ENCODE assay signal across 8 mouse cellular contexts in the genomic region with DNA sequence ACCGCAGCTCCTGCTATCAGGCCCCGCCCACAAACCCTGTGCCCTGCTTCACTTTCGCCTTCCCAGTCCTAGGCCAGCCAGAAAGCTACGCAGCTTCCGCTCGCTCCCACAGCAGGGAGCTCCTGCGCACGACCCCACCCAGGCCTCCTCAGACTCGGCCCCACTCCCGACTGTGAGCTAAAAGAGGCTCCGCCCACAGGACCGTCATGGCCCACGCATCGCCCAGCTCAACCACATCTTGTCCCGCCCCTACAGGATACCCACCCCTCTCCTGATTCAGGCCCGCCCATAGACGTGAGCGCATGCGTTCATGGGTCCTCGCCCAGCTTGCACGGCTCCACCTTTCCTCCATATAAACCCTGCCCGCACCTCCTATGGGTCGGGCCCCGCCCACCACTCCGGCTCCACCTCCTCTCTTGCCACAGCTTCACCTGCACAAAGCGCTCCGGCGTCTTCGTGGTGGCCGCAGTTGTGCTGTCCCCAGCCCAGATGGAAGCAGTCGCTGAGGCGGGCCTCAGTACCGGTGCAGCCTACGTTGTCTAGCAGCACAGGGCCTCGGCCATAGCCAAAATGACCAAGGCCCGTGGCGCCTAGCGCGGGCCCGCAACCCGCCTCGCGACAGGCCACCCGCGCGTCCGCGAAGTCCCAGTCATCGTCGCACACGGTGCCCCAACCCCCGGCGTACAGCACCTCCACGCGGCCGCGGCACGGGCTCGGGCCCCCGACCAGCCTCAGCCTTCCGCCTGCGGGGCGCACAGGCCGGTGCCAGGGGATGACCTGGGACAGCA. TPM values are rescaled to one million over a fixed set of nuclear protein-coding genes. Genes with fewer than 3 reads are reported as not detected.
DNase-seq lines count a peak whose midpoint lies in the region; ATAC-seq and TF ChIP-seq lines count a peak whose summit lies in the region.

No protein-coding gene starts in this region.

- peaks cover 68% of the 10 kb centered on the region for H3K4me1 ChIP-seq in erythroblast, embryonic 14.5 days (ENCODE audit: control insufficient read depth)
- peaks cover 12% of the 10 kb centered on the region; the same call in 1 of the 2 replicates for H3K4me1 ChIP-seq in heart, embryonic 11.5 days (ENCODE audit: control insufficient read depth, insufficient read depth, low read length)
- peaks cover 26% of the 10 kb centered on the region for H3K4me1 ChIP-seq in kidney, embryonic 16.5 days (ENCODE audit: insufficient read depth, low read length)
- H3K4me1 ChIP-seq in liver, adult 2 months (ENCODE audit: control insufficient read depth, insufficient read depth, low read length), result peaks cover 12% of the 10 kb centered on the region

- peak overlapping the region; percentile 98 for H3K4me2 ChIP-seq in heart, embryonic 11.5 days
- H3K4me2 ChIP-seq in kidney, embryonic 16.5 days (replicated peaks; ENCODE audit: low read depth, low read length), result peak overlapping the region; percentile 94
- H3K4me2 ChIP-seq in myocyte (ENCODE audit: low read depth), result peak overlapping the region; percentile 79

- H3K9me3 ChIP-seq in erythroblast, embryonic 14.5 days (ENCODE audit: control insufficient read depth, low read length), result no peaks in the 10 kb centered on the region
- no peaks in the 10 kb centered on the region for H3K9me3 ChIP-seq in heart, embryonic 11.5 days (replicated peaks; ENCODE audit: control insufficient read depth, low read length)
- H3K9me3 ChIP-seq in kidney, embryonic 16.5 days (ENCODE audit: low read length), result no peaks in the 10 kb centered on the region

- TF ChIP-seq CTCF in C2C12 (IDR thresholded peaks at IDR 0.05; ENCODE audit: control insufficient read depth, insufficient read depth, insufficient read length), result peak; percentile 58
- TF ChIP-seq CTCF in brain, embryonic 14.5 days (IDR thresholded peaks at IDR 0.05; ENCODE audit: borderline replicate concordance, extremely low read depth, insufficient read depth, insufficient read length), result no peak
- peak; percentile 29 for TF ChIP-seq CTCF in liver, adult 2 months (IDR thresholded peaks at IDR 0.05; ENCODE audit: low read depth, low read length)

- TF ChIP-seq POLR2A in brain, embryonic 14.5 days (IDR thresholded peaks at IDR 0.05; ENCODE audit: borderline replicate concordance, extremely low read depth, insufficient read depth, insufficient read length, poor library complexity, severe bottlenecking), result peak; percentile 53; the same call in 1 of the 2 replicates
- TF ChIP-seq POLR2A in liver, adult 2 months (IDR thresholded peaks at IDR 0.05; ENCODE audit: extremely low read depth, insufficient read depth, low read length), result peak; percentile 97
- TF ChIP-seq POLR2A in myocyte (IDR thresholded peaks at IDR 0.05; ENCODE audit: insufficient read length, low read depth), result peak; percentile 84

- peak overlapping the region; percentile 90 for H3ac ChIP-seq in C2C12 (ENCODE audit: control insufficient read depth, insufficient read length, low read depth)
- H3ac ChIP-seq in myocyte (ENCODE audit: control insufficient read depth, insufficient read length), result peak overlapping the region; percentile 42

- H3K36me3 ChIP-seq in C2C12 (ENCODE audit: control insufficient read depth, insufficient read depth) (no peaks in the 10 kb centered on the region), myocyte (ENCODE audit: control insufficient read depth, insufficient read depth) (no peaks in the 10 kb centered on the region)
- peaks cover 8% of the 10 kb centered on the region for H3K36me3 ChIP-seq in erythroblast, embryonic 14.5 days (ENCODE audit: control insufficient read depth)
- no peaks in the 10 kb centered on the region for H3K36me3 ChIP-seq in heart, embryonic 11.5 days (ENCODE audit: control insufficient read depth, insufficient read depth, low read length)
- no peaks in the 10 kb centered on the region for H3K36me3 ChIP-seq in kidney, embryonic 16.5 days (ENCODE audit: insufficient read depth, low read length)
- H3K36me3 ChIP-seq in liver, adult 2 months (ENCODE audit: control insufficient read depth, insufficient read depth, low read length), result no peaks in the 10 kb centered on the region
- H3K36me3 ChIP-seq in splenic B cell, adult 2 months (ENCODE audit: control insufficient read depth, insufficient read depth, low read length, poor library complexity, severe bottlenecking), result no peaks in the 10 kb centered on the region

- H3K27me3 ChIP-seq in C2C12 (ENCODE audit: control insufficient read depth, insufficient read depth, insufficient read length) (no peaks in the 10 kb centered on the region), myocyte (ENCODE audit: control insufficient read depth, insufficient read depth, insufficient read length) (no peaks in the 10 kb centered on the region)
- H3K27me3 ChIP-seq in erythroblast, embryonic 14.5 days (ENCODE audit: control insufficient read depth), result peaks cover 12% of the 10 kb centered on the region
- 0 out of 2 replicates have a peak, but pooled peaks cover 5% of the 10 kb centered on the region for H3K27me3 ChIP-seq in heart, embryonic 11.5 days (ENCODE audit: control insufficient read depth, insufficient read depth, low read length)
- no peaks in the 10 kb centered on the region for H3K27me3 ChIP-seq in kidney, embryonic 16.5 days (ENCODE audit: insufficient read depth, low read length)
- no peaks in the 10 kb centered on the region for H3K27me3 ChIP-seq in liver, adult 2 months (ENCODE audit: control insufficient read depth, insufficient read depth, low read length)
- H3K27me3 ChIP-seq in splenic B cell, adult 2 months (ENCODE audit: control insufficient read depth, insufficient read depth, low read length, poor library complexity, severe bottlenecking), result no peaks in the 10 kb centered on the region

- peak overlapping the region; percentile 95 for H3K27ac ChIP-seq in heart, embryonic 11.5 days (ENCODE audit: low read depth, low read length)
- peak overlapping the region; percentile 97 for H3K27ac ChIP-seq in kidney, embryonic 16.5 days (ENCODE audit: low read length)
- H3K27ac ChIP-seq in liver, adult 2 months (replicated peaks; ENCODE audit: insufficient read depth, low read depth, low read length), result peak overlapping the region; percentile 72

- H3K9ac ChIP-seq in heart, embryonic 11.5 days (ENCODE audit: low read depth, low read length), result peak overlapping the region; percentile 92
- H3K9ac ChIP-seq in kidney, embryonic 16.5 days (replicated peaks; ENCODE audit: low read length), result peak overlapping the region; percentile 92
- peak overlapping the region; percentile 73 for H3K9ac ChIP-seq in liver, adult 2 months (ENCODE audit: low read depth, low read length)

- WGBS in heart, embryonic 11.5 days (ENCODE audit: insufficient replicate concordance), result under 1% methylated on average over 64 of the region's 64 CpGs
- WGBS in kidney, embryonic 16.5 days, result 0% methylated on average over 64 of the region's 64 CpGs
- under 1% methylated on average over 63 of the region's 64 CpGs for WGBS in liver, adult 2 months

- H3K79me3 ChIP-seq in C2C12 (ENCODE audit: low read depth), result no peaks in the 10 kb centered on the region

- peak overlapping the region; percentile 31 for H3K4me3 ChIP-seq in C2C12 (ENCODE audit: insufficient read depth, poor library complexity, severe bottlenecking)
- peak overlapping the region; percentile 82 for H3K4me3 ChIP-seq in erythroblast, embryonic 14.5 days (replicated peaks)
- H3K4me3 ChIP-seq in heart, embryonic 11.5 days (ENCODE audit: low read depth, low read length), result peak overlapping the region; percentile 63
- peak overlapping the region; percentile 65 for H3K4me3 ChIP-seq in kidney, embryonic 16.5 days (ENCODE audit: low read length)
- H3K4me3 ChIP-seq in liver, adult 2 months (ENCODE audit: insufficient read depth, low read depth, low read length), result peak overlapping the region; percentile 57
- peak overlapping the region; percentile 38 for H3K4me3 ChIP-seq in myocyte

- ATAC-seq in heart, embryonic 11.5 days (replicated peaks; ENCODE audit: insufficient number of reproducible peaks, low FRiP score, low TSS enrichment), result peak; percentile 96
- peak; percentile 96 for ATAC-seq in kidney, embryonic 16.5 days (ENCODE audit: low FRiP score, low TSS enrichment)

- peak; percentile 100 for DNase-seq in brain, embryonic 14.5 days (ENCODE audit: low read depth)
- DNase-seq in liver, adult 2 months (ENCODE audit: extremely low read depth, low read depth, low spot score), result peak; percentile 99
- DNase-seq in splenic B cell, adult 2 months (ENCODE audit: low read depth, low spot score), result peak; percentile 100

- H3K79me2 ChIP-seq in C2C12 (ENCODE audit: control insufficient read depth, insufficient read depth) (peaks cover 10% of the 10 kb centered on the region), myocyte (ENCODE audit: control insufficient read depth, insufficient read depth) (peaks cover 9% of the 10 kb centered on the region)
- no peaks in the 10 kb centered on the region for H3K79me2 ChIP-seq in liver, adult 2 months (ENCODE audit: control insufficient read depth, insufficient read depth, low read length)

RNA-seq across cellular contexts. Expression of gene Ssc4d, which starts 11.6 kb away (rescaled TPM):
- polyA plus RNA-seq in C2C12 (2012; fragmentation: generic; extraction: Trizol) (3.6 TPM), myocyte (2012; fragmentation: generic; extraction: Trizol) (2.4 TPM)
- 2.1 and 5.1 TPM in 2 replicates for polyA plus RNA-seq in brain, embryonic 14.5 days (2012; rRNA removed)
- polyA plus RNA-seq in erythroblast, embryonic 14.5 days (2012), result 0.03 and 0.27 TPM in 2 replicates
- 0.93 and 2.3 TPM in 2 replicates for polyA plus RNA-seq in heart, embryonic 11.5 days (2014; fragmentation: Nextera tagmentation; extraction: Ambion mirVana)
- polyA plus RNA-seq in kidney, embryonic 16.5 days (2015; fragmentation: Nextera tagmentation; extraction: Ambion mirVana), result 11.3 and 11.8 TPM in 2 replicates
- 4.0 and 4.8 TPM in 2 replicates for total RNA-seq in liver, adult 2 months (2014; rRNA removed)
- polyA plus RNA-seq in liver, adult 2 months (2012; rRNA removed), result 5.8 and 6.5 TPM in 2 replicates

RNA-seq across cellular contexts. Expression of gene Zp3, which starts 17.2 kb away (rescaled TPM):
- polyA plus RNA-seq in C2C12 (2012; fragmentation: generic; extraction: Trizol) (not detected), myocyte (2012; fragmentation: generic; extraction: Trizol) (0.11 TPM)
- polyA plus RNA-seq in brain, embryonic 14.5 days (2012; rRNA removed), result 0.18 and 0.21 TPM in 2 replicates
- polyA plus RNA-seq in erythroblast, embryonic 14.5 days (2012), result not detected in 2 replicates
- polyA plus RNA-seq in heart, embryonic 11.5 days (2014; fragmentation: Nextera tagmentation; extraction: Ambion mirVana), result 0.16 TPM in 1 of 2 replicates, not detected in the other
- 0.18 and 0.20 TPM in 2 replicates for polyA plus RNA-seq in kidney, embryonic 16.5 days (2015; fragmentation: Nextera tagmentation; extraction: Ambion mirVana)
- total RNA-seq in liver, adult 2 months (2014; rRNA removed), result not detected in 2 replicates
- polyA plus RNA-seq in liver, adult 2 months (2012; rRNA removed), result not detected in 2 replicates

RNA-seq across cellular contexts. Expression of gene Ywhag, which starts 28.3 kb away (rescaled TPM):
- 227 TPM for polyA plus RNA-seq in C2C12 (2012; fragmentation: generic; extraction: Trizol)
- polyA plus RNA-seq in brain, embryonic 14.5 days (2012; rRNA removed), result 258 and 495 TPM in 2 replicates
- polyA plus RNA-seq in erythroblast, embryonic 14.5 days (2012), result 5.0 and 5.6 TPM in 2 replicates
- 103 and 108 TPM in 2 replicates for polyA plus RNA-seq in heart, embryonic 11.5 days (2014; fragmentation: Nextera tagmentation; extraction: Ambion mirVana)
- 193 and 202 TPM in 2 replicates for polyA plus RNA-seq in kidney, embryonic 16.5 days (2015; fragmentation: Nextera tagmentation; extraction: Ambion mirVana)
- 23.0 and 30.9 TPM in 2 replicates for total RNA-seq in liver, adult 2 months (2014; rRNA removed)
- polyA plus RNA-seq in liver, adult 2 months (2012; rRNA removed), result 42.4 and 50.4 TPM in 2 replicates
- 244 TPM for polyA plus RNA-seq in myocyte (2012; fragmentation: generic; extraction: Trizol)

RNA-seq across cellular contexts. Expression of gene Dtx2, which starts 31.9 kb away (rescaled TPM):
- polyA plus RNA-seq in C2C12 (2012; fragmentation: generic; extraction: Trizol), result 20.3 TPM
- polyA plus RNA-seq in brain, embryonic 14.5 days (2012; rRNA removed), result 26.7 and 28.4 TPM in 2 replicates
- polyA plus RNA-seq in erythroblast, embryonic 14.5 days (2012), result 0.84 and 0.97 TPM in 2 replicates
- polyA plus RNA-seq in heart, embryonic 11.5 days (2014; fragmentation: Nextera tagmentation; extraction: Ambion mirVana), result 24.7 and 27.2 TPM in 2 replicates
- polyA plus RNA-seq in kidney, embryonic 16.5 days (2015; fragmentation: Nextera tagmentation; extraction: Ambion mirVana), result 32.9 and 36.3 TPM in 2 replicates
- total RNA-seq in liver, adult 2 months (2014; rRNA removed), result 1.0 and 1.9 TPM in 2 replicates
- 4.3 and 7.1 TPM in 2 replicates for polyA plus RNA-seq in liver, adult 2 months (2012; rRNA removed)
- 18.3 TPM for polyA plus RNA-seq in myocyte (2012; fragmentation: generic; extraction: Trizol)

Comparison
In these comparisons a context has a peak if more than half of its experiments do, and no peak if none do; other contexts are left out.
1. Peak in every context shown above with its lines: DNase-seq, ATAC-seq, H3K4me3 ChIP-seq and H3K27ac ChIP-seq.
2. H3K4me3 ChIP-seq: peak in every context shown above with its lines; median percentile 82 in erythroblast, embryonic 14.5 days; 65 in kidney, embryonic 16.5 days; 63 in heart, embryonic 11.5 days; 57 in liver, adult 2 months; 38 in myocyte; 31 in C2C12.